Mouse (Mus musculus) heart, postnatal 0 days (tissue): ENCODE data around the gene Ube4b.

Experiments
- CTCF ChIP-seq: IDR thresholded peaks from 2 replicates; pipeline ENCODE4 v1.5.1; 2016; ENCODE audit warnings: antibody characterized with exemption, control low read depth, low read depth
- EP300 ChIP-seq: IDR thresholded peaks from 2 replicates; pipeline ENCODE4 v1.6.1; 2016; ENCODE audit warnings: antibody characterized with exemption, low read depth

DNA sequence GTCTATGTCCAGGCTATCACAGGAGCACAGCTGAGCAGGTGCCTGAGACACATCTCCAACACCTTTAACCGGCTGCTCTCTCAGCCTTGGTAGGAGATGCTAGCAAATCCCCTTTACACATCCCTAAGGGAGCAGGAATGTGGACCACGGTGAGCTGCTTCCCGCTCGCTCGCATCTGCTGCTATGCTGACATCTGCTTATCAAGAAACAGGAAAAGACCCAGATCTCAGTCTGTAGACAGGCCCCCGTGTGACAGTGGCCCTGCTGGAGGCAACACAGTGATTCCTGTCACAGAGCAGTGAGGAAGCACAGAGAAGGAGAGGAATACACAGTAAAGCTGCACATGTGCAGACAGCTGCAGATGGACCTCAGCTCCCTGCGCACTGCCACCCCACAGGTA lies 90.2 kb downstream of the Ube4b start:
- TF ChIP-seq CTCF (no peak), EP300 (no peak)
